Mouse (Mus musculus): ENCODE measurements around the gene Upk3bl. TPM values are rescaled to one million over a fixed set of nuclear protein-coding genes. Genes with fewer than 3 reads are reported as not detected.

Upk3bl gene
- polyA plus RNA-seq, 1 experiment: 2.7 TPM

- H3K27me3 ChIP-seq (ENCODE audit: control insufficient read depth, insufficient read depth, low read length, poor library complexity, severe bottlenecking): no peaks in the 10 kb centered on the region
- H3K36me3 ChIP-seq (ENCODE audit: control insufficient read depth, insufficient read depth, low read length, poor library complexity, severe bottlenecking): no peaks in the 10 kb centered on the region
- H3K27ac ChIP-seq (ENCODE audit: insufficient read depth, low read length): no peak overlapping the region
- H3K4me3 ChIP-seq (ENCODE audit: low read depth, low read length): no peak overlapping the region
- H3K9ac ChIP-seq (ENCODE audit: low read depth, poor library complexity, severe bottlenecking): no peak overlapping the region
- TF ChIP-seq EP300 (IDR thresholded peaks at IDR 0.05; ENCODE audit: insufficient read depth, low read depth, low read length) (no peak), POLR2A (IDR thresholded peaks at IDR 0.05; ENCODE audit: insufficient read depth, low read length) (no peak), CTCF (IDR thresholded peaks at IDR 0.05; ENCODE audit: low read depth, low read length) (no peak)
- no peaks in the 10 kb centered on the region for H3K9me3 ChIP-seq (replicated peaks; ENCODE audit: control insufficient read depth, insufficient read depth, low read length, poor library complexity, severe bottlenecking)
- H3K4me1 ChIP-seq (ENCODE audit: control insufficient read depth, insufficient read depth, low read length): peaks cover 7% of the 10 kb centered on the region
Measured at GRCm38 (mm10) chr5:136094249-136095010, 40.1 kb downstream of the Upk3bl start.

- Histone ChIP-seq H3K9ac (ENCODE audit: low read depth, poor library complexity, severe bottlenecking) (no peak overlapping the region), H3K4me1 (ENCODE audit: control insufficient read depth, insufficient read depth, low read length) (peaks cover 7% of the 10 kb centered on the region), H3K36me3 (ENCODE audit: control insufficient read depth, insufficient read depth, low read length, poor library complexity, severe bottlenecking) (no peaks in the 10 kb centered on the region), H3K4me3 (ENCODE audit: low read depth, low read length) (no peak overlapping the region), H3K27me3 (ENCODE audit: control insufficient read depth, insufficient read depth, low read length, poor library complexity, severe bottlenecking) (no peaks in the 10 kb centered on the region), H3K27ac (ENCODE audit: insufficient read depth, low read length) (no peak overlapping the region), H3K9me3 (replicated peaks; ENCODE audit: control insufficient read depth, insufficient read depth, low read length, poor library complexity, severe bottlenecking) (no peaks in the 10 kb centered on the region)
- TF ChIP-seq POLR2A (IDR thresholded peaks at IDR 0.05; ENCODE audit: insufficient read depth, low read length): no peak
- TF ChIP-seq EP300 (IDR thresholded peaks at IDR 0.05; ENCODE audit: insufficient read depth, low read depth, low read length): no peak
- TF ChIP-seq CTCF (IDR thresholded peaks at IDR 0.05; ENCODE audit: low read depth, low read length): no peak
Measured at GRCm38 (mm10) chr5:136095089-136095488, 40.8 kb downstream of the Upk3bl start.

GRCm38 (mm10) chr5:136098536-136098935, 44.2 kb downstream of the Upk3bl start:
- no peak overlapping the region for H3K27ac ChIP-seq (ENCODE audit: insufficient read depth, low read length)
- peaks cover 16% of the 10 kb centered on the region for H3K4me1 ChIP-seq (ENCODE audit: control insufficient read depth, insufficient read depth, low read length)
- H3K4me3 ChIP-seq (ENCODE audit: low read depth, low read length): no peak overlapping the region
- H3K27me3 ChIP-seq (ENCODE audit: control insufficient read depth, insufficient read depth, low read length, poor library complexity, severe bottlenecking): no peaks in the 10 kb centered on the region
- no peaks in the 10 kb centered on the region for H3K36me3 ChIP-seq (ENCODE audit: control insufficient read depth, insufficient read depth, low read length, poor library complexity, severe bottlenecking)
- TF ChIP-seq EP300 (IDR thresholded peaks at IDR 0.05; ENCODE audit: insufficient read depth, low read depth, low read length) (no peak), POLR2A (IDR thresholded peaks at IDR 0.05; ENCODE audit: insufficient read depth, low read length) (no peak), CTCF (IDR thresholded peaks at IDR 0.05; ENCODE audit: low read depth, low read length) (no peak)
- no peak overlapping the region for H3K9ac ChIP-seq (ENCODE audit: low read depth, poor library complexity, severe bottlenecking)
- H3K9me3 ChIP-seq (replicated peaks; ENCODE audit: control insufficient read depth, insufficient read depth, low read length, poor library complexity, severe bottlenecking): no peaks in the 10 kb centered on the region

- no peak overlapping the region for H3K27ac ChIP-seq (ENCODE audit: insufficient read depth, low read length)
- no peaks in the 10 kb centered on the region for H3K27me3 ChIP-seq (ENCODE audit: control insufficient read depth, insufficient read depth, low read length, poor library complexity, severe bottlenecking)
- H3K9me3 ChIP-seq (replicated peaks; ENCODE audit: control insufficient read depth, insufficient read depth, low read length, poor library complexity, severe bottlenecking): no peaks in the 10 kb centered on the region
- TF ChIP-seq POLR2A (IDR thresholded peaks at IDR 0.05; ENCODE audit: insufficient read depth, low read length) (no peak), EP300 (IDR thresholded peaks at IDR 0.05; ENCODE audit: insufficient read depth, low read depth, low read length) (peak; percentile 95), CTCF (IDR thresholded peaks at IDR 0.05; ENCODE audit: low read depth, low read length) (peak; percentile 94)
- peak overlapping the region; percentile 16; the same call in 1 of the 2 replicates for H3K9ac ChIP-seq (ENCODE audit: low read depth, poor library complexity, severe bottlenecking)
- H3K4me1 ChIP-seq (ENCODE audit: control insufficient read depth, insufficient read depth, low read length): peaks cover 8% of the 10 kb centered on the region
- H3K36me3 ChIP-seq (ENCODE audit: control insufficient read depth, insufficient read depth, low read length, poor library complexity, severe bottlenecking): no peaks in the 10 kb centered on the region
- peak overlapping the region; percentile 49 for H3K4me3 ChIP-seq (ENCODE audit: low read depth, low read length)
Measured at GRCm38 (mm10) chr5:136102099-136102820, 48.0 kb downstream of the Upk3bl start.

- Histone ChIP-seq H3K4me3 (ENCODE audit: low read depth, low read length) (no peak overlapping the region), H3K27ac (ENCODE audit: insufficient read depth, low read length) (no peak overlapping the region), H3K36me3 (ENCODE audit: control insufficient read depth, insufficient read depth, low read length, poor library complexity, severe bottlenecking) (no peaks in the 10 kb centered on the region), H3K27me3 (ENCODE audit: control insufficient read depth, insufficient read depth, low read length, poor library complexity, severe bottlenecking) (no peaks in the 10 kb centered on the region), H3K9me3 (replicated peaks; ENCODE audit: control insufficient read depth, insufficient read depth, low read length, poor library complexity, severe bottlenecking) (no peaks in the 10 kb centered on the region), H3K4me1 (ENCODE audit: control insufficient read depth, insufficient read depth, low read length) (peaks cover 11% of the 10 kb centered on the region), H3K9ac (ENCODE audit: low read depth, poor library complexity, severe bottlenecking) (no peak overlapping the region)
- TF ChIP-seq POLR2A (IDR thresholded peaks at IDR 0.05; ENCODE audit: insufficient read depth, low read length) (no peak), CTCF (IDR thresholded peaks at IDR 0.05; ENCODE audit: low read depth, low read length) (peak; percentile 92)
Measured at GRCm38 (mm10) chr5:136104511-136104910, 50.2 kb downstream of the Upk3bl start.

GRCm38 (mm10) chr5:136108486-136108885, 54.2 kb downstream of the Upk3bl start:
- Histone ChIP-seq H3K27me3 (ENCODE audit: control insufficient read depth, insufficient read depth, low read length, poor library complexity, severe bottlenecking) (no peaks in the 10 kb centered on the region), H3K36me3 (ENCODE audit: control insufficient read depth, insufficient read depth, low read length, poor library complexity, severe bottlenecking) (no peaks in the 10 kb centered on the region), H3K9me3 (replicated peaks; ENCODE audit: control insufficient read depth, insufficient read depth, low read length, poor library complexity, severe bottlenecking) (no peaks in the 10 kb centered on the region), H3K9ac (ENCODE audit: low read depth, poor library complexity, severe bottlenecking) (no peak overlapping the region), H3K4me3 (ENCODE audit: low read depth, low read length) (no peak overlapping the region), H3K27ac (ENCODE audit: insufficient read depth, low read length) (no peak overlapping the region), H3K4me1 (ENCODE audit: control insufficient read depth, insufficient read depth, low read length) (peaks cover 6% of the 10 kb centered on the region)
- TF ChIP-seq POLR2A (IDR thresholded peaks at IDR 0.05; ENCODE audit: insufficient read depth, low read length): no peak
- no peak for TF ChIP-seq CTCF (IDR thresholded peaks at IDR 0.05; ENCODE audit: low read depth, low read length)
- TF ChIP-seq EP300 (IDR thresholded peaks at IDR 0.05; ENCODE audit: insufficient read depth, low read depth, low read length): no peak

All from ES-Bruce4 (cell line).